Mouse (Mus musculus) kidney, postnatal 0 days (tissue): ENCODE data around the gene Krt80. TPM values are rescaled to one million over a fixed set of nuclear protein-coding genes. Genes with fewer than 3 reads are reported as not detected.
A peak's percentile ranks its signal among the peaks of the same experiment; 100 is the strongest.

ENCODE experiments used
- ATAC-seq: fragments of 200-750 bp; cut with Nextera tagmentation; replicated peaks from 2 replicates; pipeline ENCODE4 v1.8.0; 2017; ENCODE audit warnings: low read depth, moderate number of reproducible peaks, moderate TSS enrichment, moderate library complexity; ENCODE audit not compliant: low FRiP score
- DNase-seq: peaks from one replicate; pipeline ENCODE4 v3.0.0-alpha.2; 2016; ENCODE audit warnings: low spot score
- H3K27ac ChIP-seq: fragments of 300-500 bp; sonication (generic); 2 replicates; pipeline ENCODE4 v1.5.1; 2014; ENCODE audit warnings: mild to moderate bottlenecking
- H3K27me3 ChIP-seq: fragments of 300-500 bp; sonication (generic); 2 replicates; pipeline ENCODE4 v1.6.1; 2014; ENCODE audit warnings: low read length, mixed read lengths; ENCODE audit not compliant: insufficient read depth
- H3K36me3 ChIP-seq: fragments of 300-500 bp; sonication (generic); 2 replicates; pipeline ENCODE4 v1.6.1; 2014; ENCODE audit warnings: low read length, mixed read lengths; ENCODE audit not compliant: insufficient read depth
- H3K4me1 ChIP-seq: fragments of 300-500 bp; sonication (generic); replicated peaks from 2 replicates; pipeline ENCODE4 v1.6.1; 2014; ENCODE audit warnings: antibody characterized with exemption, low read length, mixed read lengths; ENCODE audit not compliant: insufficient read depth
- H3K4me2 ChIP-seq: fragments of 300-500 bp; sonication (generic); 2 replicates; pipeline ENCODE4 v1.6.1; 2014; ENCODE audit warnings: mild to moderate bottlenecking, low read length, moderate library complexity, mixed read lengths
- H3K4me3 ChIP-seq: fragments of 300-500 bp; sonication (generic); replicated peaks from 2 replicates; pipeline ENCODE4 v1.5.1; 2014; ENCODE audit warnings: low read depth, low read length
- H3K9ac ChIP-seq: fragments of 300-500 bp; sonication (generic); 2 replicates; pipeline ENCODE4 v1.6.1; 2014; ENCODE audit warnings: low read depth, low read length
- H3K9me3 ChIP-seq: fragments of 300-500 bp; sonication (generic); replicated peaks from 2 replicates; pipeline ENCODE4 v1.6.1; 2016; ENCODE audit warnings: low read length, inconsistent platforms, mixed read lengths
- CTCF ChIP-seq: IDR thresholded peaks from 2 replicates; pipeline ENCODE4 v1.5.1; 2016; ENCODE audit warnings: antibody characterized with exemption, low read depth, mild to moderate bottlenecking, moderate library complexity
- WGBS: fragments of 180-500 bp; shearing (Covaris S2); extraction: QIAGEN DNeasy Blood & Tissue Kit; methylation state at CpG from one replicate; pipeline ENCODE4 v1.1.7; 2014; 5-methylcytosine and 5-hydroxymethylcytosine counted together
- polyA plus RNA-seq: library from polyadenylated mRNA; unstranded; fragments of >200 nt; fragmentation: Nextera tagmentation; extraction: Ambion mirVana; gene quantifications from 2 replicates; pipeline ENCODE4 v1.2.1, GENCODE M21; 2015

Gene Krt80
- polyA plus RNA-seq, 1 experiment from 2014 or later: 1.9 TPM

- Histone ChIP-seq H3K9ac (no peak overlapping the region), H3K4me3 (no peak overlapping the region), H3K9me3 (no peaks in the 10 kb centered on the region), H3K27ac (no peak overlapping the region), H3K4me1 (no peaks in the 10 kb centered on the region), H3K36me3 (no peaks in the 10 kb centered on the region), H3K27me3 (no peaks in the 10 kb centered on the region), H3K4me2 (no peak overlapping the region)
- DNase-seq (no peak), ATAC-seq (no peak)
- no peak for TF ChIP-seq CTCF
- WGBS: 82% methylated on average over 8 of the region's 8 CpGs
These were observed 28.3 kb upstream of the Krt80 start for GRCm38 (mm10) chr15:101398269-101398668.

DNA sequence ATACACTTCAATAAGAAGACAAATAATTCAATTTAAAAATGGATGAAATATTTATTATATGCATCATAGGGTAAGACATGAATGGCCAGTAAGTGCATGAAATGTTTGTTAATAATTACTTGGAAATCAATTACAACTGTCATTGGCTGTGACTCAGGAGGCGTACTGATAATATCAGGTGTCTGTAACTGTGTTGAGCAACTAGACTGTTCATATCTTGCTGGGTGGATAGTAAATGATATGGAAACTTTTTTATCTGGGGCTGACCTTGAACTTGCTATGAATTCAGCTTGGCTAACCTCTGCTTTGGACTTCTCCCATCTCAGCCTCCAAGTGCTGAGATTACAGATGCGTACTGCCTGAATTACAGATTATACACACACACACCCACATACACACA, 27.7 kb upstream of the Krt80 start:
- no peak for ATAC-seq
- Histone ChIP-seq H3K27ac (no peak overlapping the region), H3K4me1 (no peaks in the 10 kb centered on the region)

GRCm38 (mm10) chr15:101396921-101397320, 27.0 kb upstream of the Krt80 start:
- H3K27me3 ChIP-seq: no peaks in the 10 kb centered on the region
- no peak for DNase-seq
- no peaks in the 10 kb centered on the region for H3K4me1 ChIP-seq
- H3K27ac ChIP-seq: no peak overlapping the region
- 0 out of 2 replicates have a peak, but pooled peaks have one; percentile 52 for ATAC-seq
- no peaks in the 10 kb centered on the region for H3K36me3 ChIP-seq
- no peak for TF ChIP-seq CTCF
- H3K9me3 ChIP-seq: no peaks in the 10 kb centered on the region
- no peak overlapping the region for H3K9ac ChIP-seq
- no peak overlapping the region for H3K4me3 ChIP-seq
- no peak overlapping the region for H3K4me2 ChIP-seq
- 54% methylated on average over 3 of the region's 3 CpGs for WGBS

More for the DNA sequence above, 27.7 kb upstream of the Krt80 start:
- H3K9me3 ChIP-seq: no peaks in the 10 kb centered on the region
- H3K27me3 ChIP-seq: no peaks in the 10 kb centered on the region
- no peak for TF ChIP-seq CTCF
- WGBS: 69% methylated on average over 2 of the region's 2 CpGs
- no peak for DNase-seq
- H3K36me3 ChIP-seq: no peaks in the 10 kb centered on the region
- H3K4me2 ChIP-seq: no peak overlapping the region
- H3K4me3 ChIP-seq: no peak overlapping the region
- no peak overlapping the region for H3K9ac ChIP-seq

DNA sequence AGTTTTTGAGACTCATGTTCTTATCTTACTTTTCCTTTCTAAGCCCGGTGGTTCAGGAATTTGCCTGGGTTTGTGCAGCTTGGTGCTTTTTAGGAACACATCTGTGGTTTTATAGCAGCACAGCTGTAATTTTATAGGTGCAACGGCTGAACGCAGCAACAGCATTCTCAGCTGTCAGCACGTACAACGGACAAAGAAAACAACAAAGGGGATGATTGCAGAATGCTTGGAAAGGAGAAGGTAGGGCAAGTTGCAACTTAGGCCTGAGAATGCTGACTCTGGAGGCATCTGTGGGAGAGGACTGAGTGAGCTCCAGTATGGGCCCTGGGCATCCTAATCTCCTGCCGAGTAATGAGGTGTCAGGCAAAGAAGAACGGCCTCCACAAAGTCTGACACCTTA, 26.5 kb upstream of the Krt80 start:
- H3K27me3 ChIP-seq: no peaks in the 10 kb centered on the region
- H3K4me1 ChIP-seq: no peaks in the 10 kb centered on the region
- H3K9ac ChIP-seq: no peak overlapping the region
- H3K36me3 ChIP-seq: no peaks in the 10 kb centered on the region
- H3K4me3 ChIP-seq: no peak overlapping the region
- H3K9me3 ChIP-seq: no peaks in the 10 kb centered on the region
- 22% methylated on average over 7 of the region's 7 CpGs for WGBS
- ATAC-seq (no peak), DNase-seq (no peak)
- H3K4me2 ChIP-seq: no peak overlapping the region
- TF ChIP-seq CTCF: no peak
- H3K27ac ChIP-seq: no peak overlapping the region

- WGBS: 50% methylated on average over 7 of the region's 7 CpGs
- peak; percentile 37 for TF ChIP-seq CTCF
- Histone ChIP-seq H3K36me3 (no peaks in the 10 kb centered on the region), H3K9ac (no peak overlapping the region), H3K27ac (no peak overlapping the region), H3K4me3 (no peak overlapping the region), H3K9me3 (no peaks in the 10 kb centered on the region), H3K4me1 (no peaks in the 10 kb centered on the region), H3K4me2 (no peak overlapping the region), H3K27me3 (no peaks in the 10 kb centered on the region)
- no peak for DNase-seq
- ATAC-seq: peak; percentile 61; the same call in 1 of the 2 replicates
These were observed 24.9 kb upstream of the Krt80 start for GRCm38 (mm10) chr15:101394908-101395307.

DNA sequence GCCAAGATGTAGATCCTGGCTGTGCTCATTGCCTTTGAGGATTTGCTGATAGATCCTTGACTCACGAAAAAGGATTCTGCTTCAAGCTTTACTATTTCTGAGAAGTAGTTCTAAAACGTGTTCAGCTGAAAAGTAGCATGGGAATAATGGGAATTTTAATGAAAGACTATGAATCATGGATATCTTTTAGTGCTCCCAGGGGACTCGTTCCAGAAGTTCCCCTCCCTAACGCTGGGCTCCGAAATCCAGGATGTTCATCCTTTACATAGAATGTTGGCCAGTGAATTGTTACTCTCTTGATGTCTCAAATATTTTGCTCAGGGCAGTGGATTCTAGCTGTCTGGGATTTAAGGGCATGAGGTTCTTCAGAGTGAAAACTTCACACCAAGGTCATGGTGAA, 22.3 kb upstream of the Krt80 start:
- ATAC-seq: no peak
- H3K36me3 ChIP-seq: no peaks in the 10 kb centered on the region
- TF ChIP-seq CTCF: no peak
- WGBS: 61% methylated on average over 5 of the region's 5 CpGs
- no peak overlapping the region for H3K9ac ChIP-seq
- no peak for DNase-seq
- no peaks in the 10 kb centered on the region for H3K9me3 ChIP-seq
- no peak overlapping the region for H3K27ac ChIP-seq
- no peak overlapping the region for H3K4me2 ChIP-seq
- no peak overlapping the region for H3K4me3 ChIP-seq
- no peaks in the 10 kb centered on the region for H3K4me1 ChIP-seq
- H3K27me3 ChIP-seq: no peaks in the 10 kb centered on the region

DNA sequence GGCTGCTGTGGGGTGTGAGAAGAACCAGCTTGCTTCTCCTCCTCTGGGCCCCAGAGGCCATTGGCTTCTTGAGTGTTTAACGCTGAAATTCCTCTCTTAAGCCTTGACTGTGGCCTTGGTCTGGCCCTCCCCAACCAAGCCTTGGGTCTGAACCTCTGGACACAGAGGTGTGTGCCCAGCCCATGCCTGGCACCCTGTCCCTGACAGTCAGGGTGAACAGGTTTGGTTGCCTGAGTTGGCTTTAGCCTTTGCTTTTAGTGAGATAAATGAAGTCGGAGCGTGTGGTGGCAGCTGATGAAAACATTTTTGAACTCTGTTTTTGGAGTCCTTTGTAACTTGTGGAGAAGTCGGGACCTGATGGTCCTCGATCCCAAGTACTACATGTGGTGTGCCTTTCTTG, 20.2 kb upstream of the Krt80 start:
- no peak for TF ChIP-seq CTCF
- no peak for ATAC-seq
- no peak overlapping the region for H3K4me2 ChIP-seq
- DNase-seq: no peak
- H3K9me3 ChIP-seq: no peaks in the 10 kb centered on the region
- WGBS: 89% methylated on average over 5 of the region's 5 CpGs
- no peaks in the 10 kb centered on the region for H3K27me3 ChIP-seq
- no peak overlapping the region for H3K4me3 ChIP-seq
- H3K4me1 ChIP-seq: no peaks in the 10 kb centered on the region
- no peak overlapping the region for H3K9ac ChIP-seq
- H3K36me3 ChIP-seq: no peaks in the 10 kb centered on the region
- H3K27ac ChIP-seq: no peak overlapping the region
